Mouse (Mus musculus): ENCODE data around the gene Grhl1. TPM values are rescaled to one million over a fixed set of nuclear protein-coding genes. Genes with fewer than 3 reads are reported as not detected.

The Grhl1 gene
- polyA plus RNA-seq, 1 experiment = 6.5 TPM

DNA sequence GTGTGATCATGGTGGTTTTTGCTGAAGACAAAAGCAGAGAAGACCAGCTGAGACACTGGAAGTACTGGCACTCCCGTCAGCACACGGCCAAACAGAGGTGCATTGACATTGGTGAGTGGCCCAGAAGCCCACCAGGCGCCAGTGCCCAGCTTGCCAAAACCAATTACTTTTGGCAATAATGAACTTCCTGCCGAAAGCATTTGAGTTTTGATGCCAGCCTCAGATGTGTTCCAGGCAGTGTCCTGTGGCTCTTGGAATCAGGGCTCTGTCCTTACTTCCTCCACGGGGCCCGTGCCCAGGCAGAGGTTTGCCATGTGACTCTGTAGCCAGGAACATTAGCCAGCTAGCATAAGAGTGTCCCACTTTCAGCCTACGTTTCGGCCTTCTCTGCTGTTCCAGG is 12.8 kb downstream of the Grhl1 start:
- no peak for TF ChIP-seq POLR2A (IDR thresholded peaks at IDR 0.05; ENCODE audit: borderline replicate concordance, extremely low read depth, low read depth, low read length)
- no peak for TF ChIP-seq CTCF (IDR thresholded peaks at IDR 0.05; ENCODE audit: insufficient read depth, low read length)
- no peak for DNase-seq
- no peaks in the 10 kb centered on the region for H3K4me1 ChIP-seq (ENCODE audit: control insufficient read depth, insufficient read depth, low read length)
- WGBS = 77% methylated on average over 8 of the region's 8 CpGs
- H3K4me3 ChIP-seq (replicated peaks; ENCODE audit: extremely low read depth, low read depth, low read length) = no peak overlapping the region

DNA sequence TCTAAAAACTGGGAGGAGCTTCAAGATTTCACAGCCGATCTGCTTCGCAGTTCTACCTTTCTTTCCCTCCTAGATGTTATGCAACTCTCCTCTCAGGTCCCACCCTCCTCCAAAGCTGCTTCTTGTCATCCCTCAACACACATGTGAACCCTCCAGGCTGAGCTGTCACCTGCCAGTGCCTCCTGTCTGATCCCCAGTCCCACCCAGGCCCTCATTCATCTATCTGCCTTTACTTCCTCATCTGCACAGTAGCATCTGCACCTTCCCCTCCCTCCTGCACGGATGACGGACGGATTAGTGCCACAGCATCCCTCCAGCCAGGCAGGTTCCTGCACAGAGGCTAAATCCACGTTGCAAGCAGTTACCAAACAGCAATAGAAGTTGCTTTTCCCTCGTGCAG is 14.1 kb downstream of the Grhl1 start:
- no peak overlapping the region for H3K4me3 ChIP-seq (replicated peaks; ENCODE audit: extremely low read depth, low read depth, low read length)

DNA sequence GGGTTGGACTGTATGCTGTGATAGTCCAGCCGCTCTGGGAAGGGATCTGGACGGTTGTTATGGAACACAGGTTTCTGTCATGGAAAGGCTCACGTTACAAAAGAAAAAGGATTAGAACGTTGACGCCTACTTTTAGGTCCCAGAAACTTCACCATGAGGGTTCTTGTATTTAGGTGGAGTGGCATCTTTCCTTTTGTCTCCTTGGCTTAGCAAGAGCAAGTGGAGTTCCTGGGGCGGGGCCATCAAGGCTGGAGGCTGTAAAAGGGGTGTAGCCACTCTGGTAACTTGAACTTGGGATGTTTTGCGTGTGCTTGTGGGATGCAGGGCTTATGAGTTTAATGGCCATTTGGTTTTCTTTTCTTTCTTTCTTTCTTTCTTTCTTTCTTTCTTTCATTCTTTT is 18.3 kb downstream of the Grhl1 start:
- 85% methylated on average over 7 of the region's 7 CpGs for WGBS
- H3K4me3 ChIP-seq (replicated peaks; ENCODE audit: extremely low read depth, low read depth, low read length) = no peak overlapping the region
- TF ChIP-seq POLR2A (IDR thresholded peaks at IDR 0.05; ENCODE audit: borderline replicate concordance, extremely low read depth, low read depth, low read length) (no peak), CTCF (IDR thresholded peaks at IDR 0.05; ENCODE audit: insufficient read depth, low read length) (no peak)
- peaks cover 6% of the 10 kb centered on the region; the same call in 1 of the 2 replicates for H3K4me1 ChIP-seq (ENCODE audit: control insufficient read depth, insufficient read depth, low read length)
- DNase-seq = no peak

More for the DNA sequence above, 14.1 kb downstream of the Grhl1 start:
- no peak for DNase-seq
- TF ChIP-seq POLR2A (IDR thresholded peaks at IDR 0.05; ENCODE audit: borderline replicate concordance, extremely low read depth, low read depth, low read length) (no peak), CTCF (IDR thresholded peaks at IDR 0.05; ENCODE audit: insufficient read depth, low read length) (no peak)
- no peaks in the 10 kb centered on the region for H3K4me1 ChIP-seq (ENCODE audit: control insufficient read depth, insufficient read depth, low read length)
- 75% methylated on average over 7 of the region's 7 CpGs for WGBS

DNA sequence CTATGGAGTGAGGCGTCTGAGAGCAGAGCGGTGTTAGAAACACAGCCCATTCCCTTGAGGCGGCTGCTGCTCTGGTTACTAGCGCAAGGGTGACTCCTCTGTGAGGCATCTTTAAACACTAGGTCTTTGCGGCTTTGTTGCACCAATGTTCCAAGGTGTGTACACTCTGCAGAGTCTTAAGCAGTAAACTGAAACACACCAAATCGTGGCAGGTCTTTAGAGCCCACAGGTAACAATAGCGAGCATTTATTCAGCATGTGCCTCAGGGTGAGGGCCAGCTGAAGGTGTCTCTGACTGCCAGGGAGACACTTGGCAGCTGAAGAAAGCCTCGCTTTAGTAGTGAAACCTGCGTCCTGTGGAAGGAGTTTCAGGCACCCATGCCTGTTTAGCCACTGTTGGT is 20.0 kb downstream of the Grhl1 start:
- DNase-seq = no peak

DNA sequence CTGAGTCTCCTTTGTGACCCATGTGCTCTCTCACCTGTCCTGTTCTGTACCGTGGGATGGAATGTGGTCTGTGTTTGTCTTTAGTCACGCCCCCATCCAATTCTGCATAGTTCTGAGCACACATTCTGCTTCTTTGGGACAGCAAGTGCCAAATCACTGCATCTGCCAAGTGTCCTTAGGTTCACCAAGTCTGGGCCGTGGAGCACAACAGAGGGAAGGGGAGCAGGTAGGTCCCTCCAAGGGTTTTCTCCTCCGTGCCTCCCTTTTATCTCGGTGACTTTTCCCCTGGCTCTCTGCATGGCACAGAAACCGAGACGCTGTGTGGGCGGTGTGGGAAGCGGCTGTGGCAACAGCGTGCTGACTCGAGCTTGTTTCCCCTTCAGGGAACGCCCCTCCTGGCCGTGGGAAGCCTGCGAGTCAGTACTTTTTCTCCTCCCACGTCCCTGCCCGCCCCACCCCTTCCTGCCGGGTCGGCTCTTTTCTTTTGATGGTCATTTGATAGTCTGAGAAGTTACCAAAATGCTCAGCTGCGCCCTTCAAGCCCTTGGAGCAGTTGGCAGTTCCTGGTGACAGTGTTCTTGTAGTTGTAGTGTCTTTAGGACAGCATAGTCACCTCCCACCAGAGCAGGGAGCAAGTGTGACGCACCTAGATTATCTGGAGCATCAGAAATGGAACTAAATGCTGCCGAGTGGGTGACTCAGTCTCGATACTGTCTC is 21.0 kb downstream of the Grhl1 start:
- WGBS = 2% methylated on average over 22 of the region's 22 CpGs
- Histone ChIP-seq H3K4me1 (ENCODE audit: control insufficient read depth, insufficient read depth, low read length) (peaks cover 6% of the 10 kb centered on the region; the same call in 1 of the 2 replicates), H3K4me3 (replicated peaks; ENCODE audit: extremely low read depth, low read depth, low read length) (peak overlapping the region; percentile 60)
- peak; percentile 75 for DNase-seq
- TF ChIP-seq POLR2A (IDR thresholded peaks at IDR 0.05; ENCODE audit: borderline replicate concordance, extremely low read depth, low read depth, low read length) (no peak), CTCF (IDR thresholded peaks at IDR 0.05; ENCODE audit: insufficient read depth, low read length) (no peak)

More for the DNA sequence above, 20.0 kb downstream of the Grhl1 start:
- WGBS = 74% methylated on average over 9 of the region's 9 CpGs
- H3K4me3 ChIP-seq (replicated peaks; ENCODE audit: extremely low read depth, low read depth, low read length) = no peak overlapping the region
- peaks cover 6% of the 10 kb centered on the region; the same call in 1 of the 2 replicates for H3K4me1 ChIP-seq (ENCODE audit: control insufficient read depth, insufficient read depth, low read length)
- no peak for TF ChIP-seq CTCF (IDR thresholded peaks at IDR 0.05; ENCODE audit: insufficient read depth, low read length)

DNA sequence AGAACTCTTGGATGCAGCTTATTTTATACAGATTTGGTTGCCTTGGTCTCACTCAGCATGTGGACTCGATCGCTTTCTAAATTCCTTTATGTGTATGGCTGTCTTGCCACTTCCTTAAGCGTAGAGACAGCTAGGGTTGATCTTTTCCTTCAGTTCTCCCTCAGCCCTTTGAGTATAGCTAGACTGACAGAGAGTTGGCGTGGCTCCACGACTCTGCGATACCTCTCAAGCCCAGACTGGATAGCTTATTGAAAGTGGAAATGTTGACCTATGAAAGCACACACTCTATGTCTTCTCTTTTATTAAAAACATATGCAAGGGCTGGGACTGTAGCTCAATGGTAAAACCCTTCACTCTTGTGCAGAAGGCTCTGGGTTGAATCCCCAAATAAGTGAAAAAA is 25.3 kb downstream of the Grhl1 start:
- no peak overlapping the region for H3K4me3 ChIP-seq (replicated peaks; ENCODE audit: extremely low read depth, low read depth, low read length)
- peaks cover 6% of the 10 kb centered on the region; the same call in 1 of the 2 replicates for H3K4me1 ChIP-seq (ENCODE audit: control insufficient read depth, insufficient read depth, low read length)
- TF ChIP-seq POLR2A (IDR thresholded peaks at IDR 0.05; ENCODE audit: borderline replicate concordance, extremely low read depth, low read depth, low read length) (no peak), CTCF (IDR thresholded peaks at IDR 0.05; ENCODE audit: insufficient read depth, low read length) (no peak)
- DNase-seq = no peak
- 56% methylated on average over 6 of the region's 6 CpGs for WGBS

DNA sequence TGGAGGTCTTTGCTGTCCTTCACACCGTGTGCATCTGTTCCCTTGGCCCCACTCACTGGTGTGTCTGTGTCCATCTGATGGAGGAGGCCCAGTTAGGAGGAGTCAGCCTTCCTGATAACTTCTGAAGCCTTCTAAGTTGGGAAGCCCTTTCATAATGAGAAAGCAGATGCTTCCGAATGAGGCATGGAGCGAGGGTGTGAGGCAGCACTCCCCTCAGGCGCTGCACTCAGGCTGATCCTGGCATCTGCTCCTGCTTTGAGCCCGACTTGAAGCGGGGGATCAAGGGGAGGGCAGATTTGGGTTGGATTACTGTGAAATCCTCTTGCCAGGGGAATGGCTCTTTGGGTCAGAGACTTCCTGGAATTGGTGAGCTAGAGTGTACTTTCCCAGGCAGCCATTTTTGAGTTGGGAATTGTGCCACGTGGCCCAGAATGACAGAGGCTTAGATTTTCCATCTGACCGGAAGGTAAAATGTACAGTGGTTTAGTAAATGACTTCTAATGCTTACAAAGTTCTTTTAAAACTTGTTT is 27.3 kb downstream of the Grhl1 start:
- no peak for DNase-seq
- Histone ChIP-seq H3K4me1 (ENCODE audit: control insufficient read depth, insufficient read depth, low read length) (no peaks in the 10 kb centered on the region), H3K4me3 (replicated peaks; ENCODE audit: extremely low read depth, low read depth, low read length) (no peak overlapping the region)
- no peak for TF ChIP-seq POLR2A (IDR thresholded peaks at IDR 0.05; ENCODE audit: borderline replicate concordance, extremely low read depth, low read depth, low read length)
- TF ChIP-seq CTCF (IDR thresholded peaks at IDR 0.05; ENCODE audit: insufficient read depth, low read length) = no peak
- WGBS = 73% methylated on average over 8 of the region's 8 CpGs

DNA sequence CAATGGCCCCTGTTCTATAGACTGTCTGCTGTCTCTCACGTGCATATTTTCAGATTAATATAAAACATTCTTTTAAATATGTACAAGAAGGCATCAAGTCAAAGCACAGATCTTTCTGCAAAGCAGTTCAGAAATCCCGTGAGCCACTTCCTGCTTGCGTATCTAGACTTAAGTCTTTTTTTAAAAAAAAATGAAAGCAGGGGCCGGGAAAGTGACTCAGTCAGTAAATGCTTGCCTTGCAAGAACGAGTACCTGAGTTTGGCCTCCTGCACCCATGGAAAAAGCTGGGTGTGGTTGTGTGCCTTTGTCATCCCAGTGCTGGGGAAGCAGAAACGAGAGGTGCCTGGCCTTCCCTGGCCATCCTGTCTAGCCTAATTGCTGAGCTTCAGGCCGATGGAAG is 28.0 kb downstream of the Grhl1 start:
- 71% methylated on average over 7 of the region's 7 CpGs for WGBS
- Histone ChIP-seq H3K4me1 (ENCODE audit: control insufficient read depth, insufficient read depth, low read length) (no peaks in the 10 kb centered on the region), H3K4me3 (replicated peaks; ENCODE audit: extremely low read depth, low read depth, low read length) (no peak overlapping the region)
- DNase-seq = no peak
- TF ChIP-seq CTCF (IDR thresholded peaks at IDR 0.05; ENCODE audit: insufficient read depth, low read length) = no peak
- TF ChIP-seq POLR2A (IDR thresholded peaks at IDR 0.05; ENCODE audit: borderline replicate concordance, extremely low read depth, low read depth, low read length) = no peak

DNA sequence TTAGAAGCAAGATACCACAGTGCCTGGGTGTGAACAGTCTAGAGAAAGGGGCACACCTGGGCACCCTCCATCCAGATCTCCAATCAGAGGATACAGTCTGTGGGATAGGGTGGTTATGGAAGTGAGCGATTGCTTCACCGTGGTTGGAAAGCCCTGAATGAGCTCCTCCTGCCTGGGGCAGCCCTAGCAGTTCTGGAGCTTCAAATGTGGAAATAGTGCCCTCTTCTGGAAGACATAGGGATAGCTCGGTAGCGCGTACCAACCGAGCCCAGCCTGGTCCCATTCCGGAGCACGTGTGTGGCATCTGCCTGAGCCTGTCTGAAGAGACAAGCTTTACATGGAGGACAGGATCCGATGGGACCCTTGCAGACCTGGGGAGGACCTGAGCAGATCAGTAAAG is 28.7 kb downstream of the Grhl1 start:
- 2% methylated on average over 9 of the region's 9 CpGs for WGBS
- Histone ChIP-seq H3K4me1 (ENCODE audit: control insufficient read depth, insufficient read depth, low read length) (no peaks in the 10 kb centered on the region), H3K4me3 (replicated peaks; ENCODE audit: extremely low read depth, low read depth, low read length) (no peak overlapping the region)
- TF ChIP-seq CTCF (IDR thresholded peaks at IDR 0.05; ENCODE audit: insufficient read depth, low read length) (peak; percentile 83), POLR2A (IDR thresholded peaks at IDR 0.05; ENCODE audit: borderline replicate concordance, extremely low read depth, low read depth, low read length) (no peak)
- peak; percentile 62 for DNase-seq

DNA sequence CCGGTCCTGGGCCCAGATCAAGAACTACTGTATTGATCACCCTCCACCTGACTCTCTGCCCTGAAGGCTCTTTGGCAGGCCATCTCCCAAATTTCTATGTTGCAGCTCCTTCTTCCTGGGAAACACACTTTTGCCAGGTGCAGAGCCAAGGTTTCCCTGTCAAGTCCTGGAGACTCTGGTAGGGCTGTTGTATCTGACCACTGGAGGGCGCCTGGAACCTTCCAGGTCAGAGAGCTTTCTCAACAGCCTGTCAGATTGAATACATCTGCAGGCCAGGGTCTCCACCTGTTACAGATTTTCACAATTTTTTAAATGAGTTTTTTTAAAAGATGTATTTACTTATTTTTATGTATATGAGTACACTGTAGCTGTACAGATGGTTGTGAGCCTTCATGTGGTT is 31.2 kb downstream of the Grhl1 start:
- peak; percentile 61 for DNase-seq
- H3K4me1 ChIP-seq (ENCODE audit: control insufficient read depth, insufficient read depth, low read length) = no peaks in the 10 kb centered on the region
- WGBS = 46% methylated on average over 2 of the region's 2 CpGs
- TF ChIP-seq POLR2A (IDR thresholded peaks at IDR 0.05; ENCODE audit: borderline replicate concordance, extremely low read depth, low read depth, low read length) = no peak
- peak; percentile 67 for TF ChIP-seq CTCF (IDR thresholded peaks at IDR 0.05; ENCODE audit: insufficient read depth, low read length)
- H3K4me3 ChIP-seq (replicated peaks; ENCODE audit: extremely low read depth, low read depth, low read length) = no peak overlapping the region

All from lung, adult 2 months (tissue).